Mouse (Mus musculus): ENCODE measurements around the gene Lect2. TPM values are rescaled to one million over a fixed set of nuclear protein-coding genes. Genes with fewer than 3 reads are reported as not detected.

Lect2 gene
- polyA plus RNA-seq, 1 experiment = not detected

GRCm38 (mm10) chr13:56506871-56507496 is 41.3 kb downstream of the Lect2 start:
- Histone ChIP-seq H3K27ac (replicated peaks; ENCODE audit: low read depth, low read length) (no peak overlapping the region), H3K4me1 (ENCODE audit: control insufficient read depth, insufficient read depth, insufficient read length, low read length) (no peaks in the 10 kb centered on the region)

GRCm38 (mm10) chr13:56501866-56502420 is 46.4 kb downstream of the Lect2 start:
- Histone ChIP-seq H3K4me1 (ENCODE audit: control insufficient read depth, insufficient read depth, insufficient read length, low read length) (no peaks in the 10 kb centered on the region), H3K4me3 (ENCODE audit: insufficient read depth, low read depth, low read length) (no peak overlapping the region), H3K27ac (replicated peaks; ENCODE audit: low read depth, low read length) (no peak overlapping the region)

More at GRCm38 (mm10) chr13:56506871-56507496, 41.3 kb downstream of the Lect2 start:
- no peak overlapping the region for H3K4me3 ChIP-seq (ENCODE audit: insufficient read depth, low read depth, low read length)

GRCm38 (mm10) chr13:56500636-56501035 is 47.7 kb downstream of the Lect2 start:
- H3K27ac ChIP-seq (replicated peaks; ENCODE audit: low read depth, low read length) = no peak overlapping the region
- H3K4me3 ChIP-seq (ENCODE audit: insufficient read depth, low read depth, low read length) = no peak overlapping the region

GRCm38 (mm10) chr13:56500132-56500531 is 48.2 kb downstream of the Lect2 start:
- Histone ChIP-seq H3K27ac (replicated peaks; ENCODE audit: low read depth, low read length) (no peak overlapping the region), H3K4me3 (ENCODE audit: insufficient read depth, low read depth, low read length) (no peak overlapping the region), H3K4me1 (ENCODE audit: control insufficient read depth, insufficient read depth, insufficient read length, low read length) (no peaks in the 10 kb centered on the region)

More at GRCm38 (mm10) chr13:56500636-56501035, 47.7 kb downstream of the Lect2 start:
- H3K4me1 ChIP-seq (ENCODE audit: control insufficient read depth, insufficient read depth, insufficient read length, low read length) = no peaks in the 10 kb centered on the region

GRCm38 (mm10) chr13:56494440-56494839 is 53.9 kb downstream of the Lect2 start:
- H3K4me1 ChIP-seq (ENCODE audit: control insufficient read depth, insufficient read depth, insufficient read length, low read length) = no peaks in the 10 kb centered on the region
- no peak overlapping the region for H3K27ac ChIP-seq (replicated peaks; ENCODE audit: low read depth, low read length)
- no peak overlapping the region for H3K4me3 ChIP-seq (ENCODE audit: insufficient read depth, low read depth, low read length)

Other genes starting within 250 kb of the Lect2 start
- not detected in 2 replicates for gene Gm3045, start 121.9 kb downstream of the Lect2 start, polyA plus RNA-seq (2012; ENCODE audit: insufficient read depth, insufficient read length, missing spikeins)
- gene Slc25a48, start 110.1 kb downstream of the Lect2 start, polyA plus RNA-seq (2012; ENCODE audit: insufficient read depth, insufficient read length, missing spikeins) = 22.3 and 26.7 TPM in 2 replicates
- not detected in 2 replicates for gene Il9, start 66.3 kb downstream of the Lect2 start, polyA plus RNA-seq (2012; ENCODE audit: insufficient read depth, insufficient read length, missing spikeins)
- 0.52 TPM in 1 of 2 replicates, not detected in the other for gene Fbxl21, start 26.0 kb downstream of the Lect2 start, polyA plus RNA-seq (2012; ENCODE audit: insufficient read depth, insufficient read length, missing spikeins)
- gene Tgfbi, start 61.0 kb upstream of the Lect2 start, polyA plus RNA-seq (2012; ENCODE audit: insufficient read depth, insufficient read length, missing spikeins) = 17.9 and 18.3 TPM in 2 replicates
- 14.3 and 21.8 TPM in 2 replicates for gene Smad5, start 154.5 kb upstream of the Lect2 start, polyA plus RNA-seq (2012; ENCODE audit: insufficient read depth, insufficient read length, missing spikeins)
- gene Gm45623, start 205.3 kb upstream of the Lect2 start, polyA plus RNA-seq (2012; ENCODE audit: insufficient read depth, insufficient read length, missing spikeins) = not detected in 2 replicates